Mouse (Mus musculus) liver, embryonic 11.5 days (tissue): Measurements from ENCODE around the gene Unc45a. TPM values are rescaled to one million over a fixed set of nuclear protein-coding genes. Genes with fewer than 3 reads are reported as not detected.
"Not testable (repeated sequence)": the region's sequence is repeated elsewhere in the genome, so short reads cannot be mapped to it uniquely, and the experiment has no call there.

Source experiments
- ATAC-seq: fragments of 200-750 bp; cut with Nextera tagmentation; replicated peaks from 2 replicates; pipeline ENCODE4 v1.8.0; 2017; ENCODE audit warnings: moderate number of reproducible peaks, mild to moderate bottlenecking, moderate TSS enrichment, moderate library complexity; ENCODE audit not compliant: low FRiP score
- DNase-seq: peaks from one replicate; pipeline ENCODE4 v3.0.0-alpha.2; 2017; ENCODE audit warnings: low spot score
- H3K27ac ChIP-seq: fragments of 300-500 bp; sonication (generic); 2 replicates; pipeline ENCODE4 v1.5.1; 2014; ENCODE audit warnings: mild to moderate bottlenecking, low read depth, low read length, control low read depth
- H3K27me3 ChIP-seq: fragments of 300-500 bp; sonication (generic); replicated peaks from 2 replicates; pipeline ENCODE4 v1.6.1; 2014; ENCODE audit warnings: low read length, mixed read lengths; ENCODE audit not compliant: control insufficient read depth, insufficient read depth
- H3K36me3 ChIP-seq: fragments of 300-500 bp; sonication (generic); 2 replicates; pipeline ENCODE4 v1.6.1; 2014; ENCODE audit warnings: mild to moderate bottlenecking, low read length, moderate library complexity, mixed read lengths; ENCODE audit not compliant: control insufficient read depth, insufficient read depth
- H3K4me1 ChIP-seq: fragments of 300-500 bp; sonication (generic); replicated peaks from 2 replicates; pipeline ENCODE4 v1.6.1; 2014; ENCODE audit warnings: low read length, mixed read lengths; ENCODE audit not compliant: control insufficient read depth, insufficient read depth
- H3K4me2 ChIP-seq: fragments of 300-500 bp; sonication (generic); 2 replicates; pipeline ENCODE4 v1.6.1; 2014; ENCODE audit warnings: mild to moderate bottlenecking, control low read depth, moderate library complexity
- H3K4me3 ChIP-seq: fragments of 300-500 bp; sonication (generic); 2 replicates; pipeline ENCODE4 v1.5.1; 2014; ENCODE audit warnings: low read depth, low read length, control low read depth
- H3K9ac ChIP-seq: fragments of 300-500 bp; sonication (generic); 2 replicates; pipeline ENCODE4 v1.6.1; 2014; ENCODE audit warnings: low read depth, low read length, control low read depth
- H3K9me3 ChIP-seq: fragments of 300-500 bp; sonication (generic); 2 replicates; pipeline ENCODE4 v1.6.1; 2016; ENCODE audit warnings: low read length, inconsistent platforms, mixed read lengths; ENCODE audit not compliant: control insufficient read depth
- WGBS: fragments of 180-500 bp; shearing (Covaris S2); extraction: QIAGEN DNeasy Blood & Tissue Kit; methylation state at CpG from one replicate; pipeline ENCODE4 v1.1.7; 2014; 5-methylcytosine and 5-hydroxymethylcytosine counted together
- polyA plus RNA-seq: library from polyadenylated mRNA; unstranded; fragments of >200 nt; fragmentation: Nextera tagmentation; extraction: Ambion mirVana; gene quantifications from 2 replicates; pipeline ENCODE4 v1.2.1, GENCODE M21; 2014

The Unc45a gene
- polyA plus RNA-seq, 1 experiment from 2014 or later = 24.0 TPM

DNA sequence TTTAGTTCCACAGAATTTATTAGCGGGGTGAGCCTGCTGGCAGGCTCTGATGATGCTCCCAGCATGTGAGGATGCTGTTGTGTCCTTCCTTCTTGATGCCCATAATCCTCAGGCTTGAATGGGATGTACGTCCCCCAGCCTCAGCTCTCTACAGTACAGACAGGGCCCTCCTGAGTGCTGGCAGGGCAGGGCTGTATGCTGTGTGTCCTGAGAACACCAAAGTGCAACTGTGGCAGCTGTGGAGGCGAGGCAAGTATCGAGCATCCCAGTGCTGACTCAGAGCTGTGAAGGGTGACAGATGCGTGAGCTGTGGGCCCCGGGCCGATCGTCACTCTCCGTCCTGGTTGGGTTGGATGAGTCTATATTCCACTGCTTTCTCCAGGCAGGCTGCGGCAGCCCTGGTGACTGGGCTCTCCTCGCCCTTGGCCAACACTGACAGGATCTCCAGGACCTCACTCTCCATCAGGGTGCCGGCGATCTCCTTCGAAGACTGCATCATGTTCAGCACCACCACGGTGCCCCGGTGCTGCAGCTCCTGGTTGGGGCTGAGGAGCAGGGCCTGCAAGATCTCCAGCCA lies 15.4 kb downstream of the Unc45a start:
- no peaks in the 10 kb centered on the region for H3K27me3 ChIP-seq
- ATAC-seq = no peak
- H3K4me2 ChIP-seq = 0 out of 2 replicates have a peak overlapping the region, but pooled peaks have one; percentile 6
- DNase-seq = no peak
- H3K9me3 ChIP-seq = no peaks in the 10 kb centered on the region
- no peak overlapping the region for H3K27ac ChIP-seq
- H3K4me1 ChIP-seq = peaks cover 3% of the 10 kb centered on the region
- H3K4me3 ChIP-seq = no peak overlapping the region
- peaks cover 37% of the 10 kb centered on the region for H3K36me3 ChIP-seq
- 94% methylated on average over 16 of the region's 16 CpGs for WGBS
- 0 out of 2 replicates have a peak overlapping the region, but pooled peaks have one; percentile 30 for H3K9ac ChIP-seq

DNA sequence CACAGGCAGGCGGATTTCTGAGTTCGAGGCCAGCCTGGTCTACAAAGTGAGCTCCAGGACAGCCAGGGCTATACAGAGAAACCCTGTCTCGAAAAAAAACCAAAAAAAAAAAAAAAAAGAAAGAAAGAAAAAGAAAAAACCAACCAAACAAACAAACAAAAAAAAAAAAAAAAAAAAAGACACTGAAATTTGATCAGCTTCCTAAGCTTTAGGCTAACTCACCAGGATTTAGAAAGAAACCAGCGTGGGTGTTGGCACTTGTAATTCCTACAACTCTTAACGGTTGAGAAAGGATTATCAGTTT lies 16.0 kb downstream of the Unc45a start:
- H3K27ac ChIP-seq = peak overlapping the region; percentile 79; the same call in 1 of the 2 replicates
- not testable (repeated sequence) for H3K9me3 ChIP-seq, H3K4me1 ChIP-seq, H3K27me3 ChIP-seq, DNase-seq, ATAC-seq
- H3K4me2 ChIP-seq = peak overlapping the region; percentile 93
- peaks cover 39% of the 10 kb centered on the region for H3K36me3 ChIP-seq
- WGBS = 42% methylated on average over 4 of the region's 5 CpGs
- 0 out of 2 replicates have a peak overlapping the region, but pooled peaks have one; percentile 72 for H3K4me3 ChIP-seq
- 0 out of 2 replicates have a peak overlapping the region, but pooled peaks have one; percentile 30 for H3K9ac ChIP-seq

DNA sequence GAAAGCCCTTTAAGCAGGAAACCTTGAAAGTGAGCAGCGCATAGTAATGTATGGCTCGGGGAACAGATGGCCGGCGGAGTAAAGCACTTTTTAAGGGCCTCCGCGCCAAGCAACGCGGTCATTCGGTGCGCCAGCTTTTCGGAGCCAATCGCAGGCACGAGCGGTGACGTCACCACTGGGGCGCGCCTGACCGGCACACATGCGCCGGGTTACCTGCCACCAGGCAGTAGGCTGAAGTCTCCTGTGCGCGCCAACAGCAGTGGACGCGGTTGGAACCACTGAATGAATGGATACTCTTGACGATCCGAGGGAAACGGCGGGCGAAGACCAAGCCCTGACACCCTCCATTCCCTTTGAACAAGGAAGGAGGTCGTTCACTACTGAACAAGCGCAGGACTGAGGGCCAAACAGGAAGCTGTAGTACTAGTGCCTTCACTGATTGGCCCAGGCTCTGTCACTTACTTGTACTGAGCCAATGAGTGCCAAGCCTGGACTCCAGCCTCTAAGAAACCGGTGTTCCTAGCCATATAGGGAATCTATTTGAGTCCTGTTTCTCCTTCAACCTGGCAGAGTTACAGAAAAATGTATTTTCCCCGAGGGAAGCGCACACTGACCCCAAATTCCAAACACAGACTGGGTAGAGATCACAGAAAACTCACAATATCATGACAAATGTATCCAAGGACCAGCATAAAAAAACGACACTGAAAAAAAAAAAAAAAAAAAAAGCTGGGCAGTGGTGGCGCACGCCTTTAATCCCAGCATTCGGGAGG lies 16.6 kb downstream of the Unc45a start, which contains the start of gene Rccd1:
Gene Rccd1, minus strand, starts transcription at position 412 of the 773 bp plus-strand sequence.
- Histone ChIP-seq H3K36me3 (peaks cover 38% of the 10 kb centered on the region), H3K9ac (peak within 1 kb of the TSS; percentile 86), H3K4me1 (peaks cover 3% of the 10 kb centered on the region), H3K27ac (peak within 1 kb of the TSS; percentile 79), H3K27me3 (no peaks in the 10 kb centered on the region), H3K4me3 (peak within 1 kb of the TSS; percentile 72), H3K4me2 (peak within 1 kb of the TSS; percentile 93), H3K9me3 (no peaks in the 10 kb centered on the region)
- ATAC-seq (peak; percentile 100), DNase-seq (peak; percentile 99)
- 3% methylated on average over 38 of the region's 38 CpGs for WGBS

DNA sequence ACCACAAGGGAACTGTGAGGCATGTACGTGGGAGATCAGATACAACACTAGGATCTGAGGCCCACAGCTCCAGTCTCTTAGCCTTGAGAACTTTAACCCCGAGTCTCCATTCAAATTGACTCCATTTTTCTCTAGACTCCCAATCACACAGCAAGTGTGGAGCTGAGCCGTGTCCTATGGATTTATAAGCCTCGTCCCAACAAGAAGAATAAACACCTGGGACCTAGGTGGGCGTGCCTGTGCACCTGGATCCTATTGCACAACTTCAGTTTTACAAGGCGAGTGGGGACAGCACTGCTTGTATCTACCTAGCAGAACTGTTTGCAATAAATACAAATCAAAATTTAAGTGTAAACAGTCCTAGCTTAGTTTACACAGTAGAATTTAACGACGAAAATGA lies 17.5 kb downstream of the Unc45a start:
- no peak for DNase-seq
- WGBS = 17% methylated on average over 8 of the region's 8 CpGs
- no peak for ATAC-seq
- peak overlapping the region; percentile 72 for H3K4me3 ChIP-seq
- peak overlapping the region; percentile 93 for H3K4me2 ChIP-seq
- peak overlapping the region; percentile 86 for H3K9ac ChIP-seq
- H3K9me3 ChIP-seq = no peaks in the 10 kb centered on the region
- peak overlapping the region; percentile 79 for H3K27ac ChIP-seq
- peaks cover 3% of the 10 kb centered on the region for H3K4me1 ChIP-seq
- no peaks in the 10 kb centered on the region for H3K27me3 ChIP-seq
- H3K36me3 ChIP-seq = peaks cover 31% of the 10 kb centered on the region

DNA sequence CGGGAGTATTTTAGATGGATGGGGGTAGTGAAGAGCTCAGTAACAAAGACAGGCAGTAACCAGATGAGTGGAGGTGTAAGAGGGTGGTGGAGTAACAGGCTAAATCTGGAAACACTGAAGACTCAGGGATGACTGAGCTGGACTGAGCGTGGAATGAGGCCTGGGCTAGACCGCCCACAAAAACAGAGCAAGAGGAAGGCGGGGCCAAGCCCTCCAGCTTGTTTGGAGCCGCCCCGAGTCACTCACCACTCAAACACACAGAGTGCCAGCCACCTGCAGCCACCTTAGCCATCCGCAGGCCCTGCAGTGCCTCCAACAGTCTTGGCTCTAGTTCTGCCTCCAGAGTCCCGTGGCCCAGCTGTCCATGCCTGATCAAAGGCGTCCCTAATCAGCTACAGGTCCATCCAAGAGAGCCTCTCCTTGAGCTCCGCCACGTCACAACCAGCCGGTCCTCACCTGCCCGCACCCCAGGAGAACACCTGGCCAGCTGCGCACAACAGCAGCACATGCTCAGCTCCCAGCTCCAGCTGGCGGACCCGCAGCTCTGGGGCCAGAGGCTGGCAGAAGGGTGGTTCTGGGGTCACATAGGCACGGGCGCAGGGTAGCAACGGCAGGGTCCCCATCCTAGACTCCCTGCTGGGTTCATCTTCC lies 20.8 kb downstream of the Unc45a start:
- Histone ChIP-seq H3K4me2 (no peak overlapping the region), H3K9ac (no peak overlapping the region), H3K9me3 (no peaks in the 10 kb centered on the region), H3K27ac (no peak overlapping the region), H3K27me3 (no peaks in the 10 kb centered on the region), H3K36me3 (peaks cover 23% of the 10 kb centered on the region), H3K4me3 (no peak overlapping the region), H3K4me1 (peaks cover 3% of the 10 kb centered on the region)
- ATAC-seq (no peak), DNase-seq (no peak)
- 86% methylated on average over 19 of the region's 19 CpGs for WGBS

DNA sequence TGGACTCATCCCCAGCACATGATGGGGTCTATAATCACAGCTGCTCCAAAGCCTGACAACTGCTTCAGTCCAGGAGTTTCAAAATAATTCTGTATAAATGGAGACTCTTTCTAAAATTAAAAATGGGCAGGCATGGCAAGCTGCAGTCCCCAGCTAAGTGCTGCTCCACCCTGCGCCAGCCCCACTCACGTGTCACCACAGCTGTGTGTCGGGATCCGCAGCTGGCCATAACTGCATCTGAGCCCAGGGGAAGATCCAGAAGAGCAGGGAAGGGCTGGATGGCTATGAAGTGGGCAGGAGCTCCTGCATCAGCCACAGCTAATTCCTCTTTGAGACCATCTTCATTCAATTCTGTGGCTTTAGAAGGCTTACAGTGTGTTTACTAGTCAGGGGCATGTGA lies 22.1 kb downstream of the Unc45a start:
- DNase-seq = no peak
- no peak for ATAC-seq
- H3K4me3 ChIP-seq = no peak overlapping the region
- H3K9ac ChIP-seq = no peak overlapping the region
- H3K27ac ChIP-seq = no peak overlapping the region
- no peaks in the 10 kb centered on the region for H3K9me3 ChIP-seq
- peaks cover 3% of the 10 kb centered on the region for H3K4me1 ChIP-seq
- WGBS = 90% methylated on average over 4 of the region's 4 CpGs
- H3K4me2 ChIP-seq = no peak overlapping the region
- H3K36me3 ChIP-seq = peaks cover 35% of the 10 kb centered on the region
- no peaks in the 10 kb centered on the region for H3K27me3 ChIP-seq

DNA sequence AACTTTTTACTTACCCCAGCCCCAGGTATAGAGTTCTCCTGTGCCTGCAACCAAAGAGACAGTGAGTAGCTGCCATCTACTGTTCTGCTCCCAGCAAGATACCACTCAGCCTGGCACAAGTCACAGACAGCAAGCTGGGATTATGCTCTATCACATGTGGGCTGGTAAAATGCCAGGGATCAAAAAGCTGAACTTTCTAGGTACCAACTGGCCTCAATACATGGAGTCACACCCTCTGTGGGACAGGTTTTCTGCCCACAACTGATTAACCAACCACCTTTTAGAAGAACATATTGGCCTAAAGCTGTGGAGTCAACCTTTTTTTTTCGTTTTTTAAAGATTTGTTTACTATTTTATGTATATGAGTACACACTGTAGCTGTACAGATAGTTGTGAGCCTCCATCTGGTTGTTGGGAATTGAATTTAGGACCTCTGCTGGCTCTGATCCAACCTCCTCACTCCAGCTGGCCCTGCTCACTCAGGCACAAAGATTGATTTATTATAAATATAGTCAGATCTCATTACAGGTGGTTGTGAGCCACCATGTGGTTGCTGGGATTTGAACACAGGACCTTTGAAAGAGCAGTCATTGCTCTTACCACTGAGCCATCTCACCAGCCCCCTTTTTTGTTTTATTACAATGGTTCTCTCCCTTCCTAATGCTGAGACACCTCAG lies 23.2 kb downstream of the Unc45a start:
- ATAC-seq (no peak), DNase-seq (no peak)
- H3K4me1 ChIP-seq = no peaks in the 10 kb centered on the region; the same call in 1 of the 2 replicates
- H3K4me2 ChIP-seq = no peak overlapping the region
- no peaks in the 10 kb centered on the region for H3K27me3 ChIP-seq
- no peak overlapping the region for H3K4me3 ChIP-seq
- H3K9ac ChIP-seq = no peak overlapping the region
- peaks cover 46% of the 10 kb centered on the region for H3K36me3 ChIP-seq
- H3K9me3 ChIP-seq = no peaks in the 10 kb centered on the region
- 79% methylated on average over 1 of the region's 1 CpGs for WGBS
- no peak overlapping the region for H3K27ac ChIP-seq

DNA sequence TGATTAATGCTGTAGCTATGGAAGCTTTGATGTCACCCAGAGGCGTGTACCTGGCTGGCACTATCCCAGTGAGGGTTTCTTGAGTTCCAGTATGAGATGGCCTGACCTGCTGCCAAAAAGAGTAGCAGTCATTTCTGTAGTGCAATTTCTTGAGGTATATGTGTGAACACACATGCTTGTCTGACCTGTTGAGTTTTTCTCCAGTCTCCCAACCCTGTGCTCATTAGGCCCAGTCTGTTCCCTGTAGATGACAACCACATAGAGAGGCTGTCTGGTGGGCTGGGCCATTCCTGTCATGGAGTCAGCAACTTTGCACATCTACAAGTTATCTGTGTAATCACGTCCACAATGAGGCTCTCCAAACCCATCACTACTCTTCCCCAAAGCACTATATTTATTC lies 25.1 kb downstream of the Unc45a start:
- no peak for ATAC-seq
- no peak for DNase-seq
- H3K36me3 ChIP-seq = peaks cover 58% of the 10 kb centered on the region
- H3K9ac ChIP-seq = no peak overlapping the region
- H3K4me1 ChIP-seq = no peaks in the 10 kb centered on the region
- WGBS = 67% methylated on average over 2 of the region's 2 CpGs
- H3K9me3 ChIP-seq = no peaks in the 10 kb centered on the region
- no peak overlapping the region for H3K4me2 ChIP-seq
- H3K27me3 ChIP-seq = no peaks in the 10 kb centered on the region
- H3K4me3 ChIP-seq = no peak overlapping the region
- H3K27ac ChIP-seq = no peak overlapping the region
